Mouse (Mus musculus) neural tube, embryonic 10.5 days (tissue): ENCODE data around the gene Dcaf7.

Experiments
- DNase-seq: peaks from one replicate; pipeline ENCODE4 v3.0.0-alpha.2; 2017; ENCODE audit warnings: low spot score; ENCODE audit errors: extremely low spot score

Gene Dcaf7

DNA sequence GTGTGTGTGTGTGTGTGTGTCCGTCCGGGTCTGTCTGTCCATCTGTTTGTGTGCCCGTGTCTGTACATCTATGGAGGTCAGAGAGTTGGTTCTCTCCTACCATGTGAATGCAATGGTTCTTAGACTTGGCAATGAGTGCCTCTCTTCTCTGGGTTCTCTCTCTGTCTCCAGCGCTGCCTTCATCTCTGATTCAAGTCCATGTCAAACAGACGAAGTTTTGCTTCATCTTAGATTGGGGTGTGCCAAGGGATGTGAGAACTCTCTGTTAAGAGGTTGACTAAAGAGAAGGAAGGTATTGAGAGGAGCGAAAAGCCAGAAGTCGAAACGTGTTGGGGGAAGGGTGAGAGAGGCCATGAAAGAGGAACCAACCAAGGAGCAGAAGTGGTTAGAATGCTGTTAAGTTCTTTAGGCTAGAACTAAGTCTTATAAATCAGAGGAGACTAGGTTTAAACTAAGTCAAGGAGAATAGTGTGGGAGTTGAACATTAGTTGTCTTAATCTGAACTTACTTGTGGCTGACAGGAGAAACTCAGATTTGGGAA lies 69.4 kb downstream of the Dcaf7 start:
- DNase-seq = no peak
